Mouse (Mus musculus): ENCODE results near the gene Prelid1. TPM values are rescaled to one million over a fixed set of nuclear protein-coding genes. Genes with fewer than 3 reads are reported as not detected.

Prelid1 gene
- polyA plus RNA-seq, 1 experiment from 2014 or later: 489 TPM

DNA sequence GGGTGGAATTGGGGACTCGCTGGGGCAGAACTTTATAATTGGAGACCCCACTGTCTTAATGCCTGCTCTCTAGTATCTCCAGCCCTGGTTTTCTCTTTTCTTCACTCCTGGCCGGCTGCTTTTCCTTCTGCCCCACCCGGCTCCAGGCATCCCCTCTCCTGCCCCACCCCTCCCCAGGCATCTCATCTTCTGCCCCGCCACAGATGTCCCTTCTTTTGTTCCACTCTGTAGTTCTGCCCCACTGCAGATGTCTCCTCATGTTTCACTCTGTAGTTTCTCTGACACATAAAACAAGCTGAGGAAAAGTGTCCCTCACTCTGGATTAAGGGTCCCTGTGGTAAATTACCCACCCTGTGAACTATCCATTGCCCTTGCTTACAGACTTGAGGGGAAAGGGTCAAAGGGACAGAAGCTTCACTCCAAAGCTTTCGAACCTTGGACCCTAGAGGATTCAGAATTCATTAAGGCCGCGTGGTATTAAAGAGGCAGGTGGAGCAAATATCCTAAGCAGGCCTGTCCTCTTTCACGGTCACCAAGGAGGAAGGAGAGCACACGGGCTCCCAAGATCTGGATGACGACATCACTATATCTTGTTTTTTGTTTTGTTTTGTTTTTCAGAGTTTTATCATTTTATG lies 17.2 kb downstream of the Prelid1 start:
- ATAC-seq (ENCODE audit: borderline replicate concordance, extremely low read depth, low FRiP score, low TSS enrichment): no peak
- WGBS: 74% methylated on average over 10 of the region's 10 CpGs
- no peaks in the 10 kb centered on the region for H3K9me3 ChIP-seq
- H3K36me3 ChIP-seq: no peaks in the 10 kb centered on the region
- no peaks in the 10 kb centered on the region for H3K4me1 ChIP-seq
- no peak overlapping the region for H3K4me3 ChIP-seq
- no peak overlapping the region for H3K27ac ChIP-seq
- no peaks in the 10 kb centered on the region for H3K27me3 ChIP-seq
- H3K4me2 ChIP-seq: no peak overlapping the region
- no peak overlapping the region for H3K9ac ChIP-seq

DNA sequence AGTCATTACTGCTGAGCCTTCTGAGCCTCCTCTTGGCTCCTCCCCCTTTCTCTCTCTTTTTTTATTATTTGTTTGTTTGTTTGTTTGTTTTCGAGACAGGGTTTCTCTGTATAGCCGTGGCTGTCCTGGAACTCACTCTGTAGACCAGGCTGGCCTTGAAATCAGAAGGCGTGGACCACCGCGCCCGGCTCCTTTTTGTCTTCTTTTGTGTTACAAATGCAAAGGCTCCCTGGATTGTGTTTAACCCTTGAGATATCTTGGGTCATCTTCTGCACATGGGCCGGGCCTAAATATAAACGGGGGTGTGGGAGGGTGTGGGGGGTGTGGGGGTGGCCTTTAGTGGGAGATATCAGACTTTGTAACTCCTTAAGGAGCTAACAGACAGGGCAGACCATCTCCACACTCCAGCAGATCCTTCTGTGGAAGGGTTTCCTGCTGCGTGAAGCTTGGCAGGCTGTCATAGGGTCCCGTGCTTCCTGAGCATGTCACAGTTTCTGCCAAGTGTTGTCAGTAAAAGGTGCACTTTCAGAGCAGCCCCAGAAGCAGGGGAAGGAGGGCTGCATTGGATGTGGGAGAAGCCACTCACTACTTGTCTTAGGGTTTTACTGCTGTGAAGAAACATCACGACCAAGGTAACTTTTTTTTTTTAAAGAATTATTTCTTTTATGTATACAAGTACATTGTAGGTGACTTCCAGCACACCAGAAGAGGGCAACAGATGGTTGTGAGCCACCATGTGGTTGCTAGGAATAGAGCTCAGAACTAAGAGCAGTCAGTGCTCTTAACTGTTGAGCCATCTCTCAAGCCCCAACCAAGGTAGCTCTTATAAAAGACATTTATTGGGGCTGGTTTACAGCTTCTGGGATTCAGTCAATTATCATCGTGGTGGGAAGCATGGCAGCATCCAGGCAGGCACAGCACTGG lies 18.1 kb downstream of the Prelid1 start:
- no peaks in the 10 kb centered on the region for H3K36me3 ChIP-seq
- H3K27me3 ChIP-seq: no peaks in the 10 kb centered on the region
- no peak overlapping the region for H3K4me3 ChIP-seq
- no peak for ATAC-seq (ENCODE audit: borderline replicate concordance, extremely low read depth, low FRiP score, low TSS enrichment)
- no peak overlapping the region for H3K4me2 ChIP-seq
- no peaks in the 10 kb centered on the region for H3K9me3 ChIP-seq
- no peaks in the 10 kb centered on the region for H3K4me1 ChIP-seq
- no peak overlapping the region for H3K27ac ChIP-seq
- H3K9ac ChIP-seq: no peak overlapping the region
- WGBS: 61% methylated on average over 12 of the region's 12 CpGs

DNA sequence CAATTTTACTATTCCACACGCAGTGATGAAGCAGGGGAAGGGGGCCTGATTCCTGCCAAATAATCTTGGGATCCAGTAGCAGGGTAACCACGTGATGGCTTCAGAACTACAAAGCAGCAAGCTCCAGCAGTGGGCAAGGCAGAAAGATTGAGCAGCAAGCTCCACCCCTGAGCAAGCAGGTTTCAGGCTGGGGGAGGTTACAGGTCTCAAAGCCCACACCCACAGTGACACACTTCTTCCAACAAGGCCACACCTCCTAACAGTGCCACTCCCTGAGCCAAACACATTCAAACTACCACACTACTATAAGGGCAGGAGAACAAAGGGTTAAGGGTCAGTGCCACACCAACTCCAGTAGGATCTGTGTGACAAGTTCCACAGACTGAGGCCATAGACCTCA lies 19.0 kb downstream of the Prelid1 start:
- no peak overlapping the region for H3K4me3 ChIP-seq
- H3K27ac ChIP-seq: no peak overlapping the region
- H3K9ac ChIP-seq: no peak overlapping the region
- H3K36me3 ChIP-seq: peaks cover 6% of the 10 kb centered on the region
- 26% methylated on average over 2 of the region's 2 CpGs for WGBS
- no peaks in the 10 kb centered on the region for H3K27me3 ChIP-seq
- H3K4me2 ChIP-seq: no peak overlapping the region
- no peaks in the 10 kb centered on the region for H3K9me3 ChIP-seq
- H3K4me1 ChIP-seq: no peaks in the 10 kb centered on the region
- no peak for ATAC-seq (ENCODE audit: borderline replicate concordance, extremely low read depth, low FRiP score, low TSS enrichment)

DNA sequence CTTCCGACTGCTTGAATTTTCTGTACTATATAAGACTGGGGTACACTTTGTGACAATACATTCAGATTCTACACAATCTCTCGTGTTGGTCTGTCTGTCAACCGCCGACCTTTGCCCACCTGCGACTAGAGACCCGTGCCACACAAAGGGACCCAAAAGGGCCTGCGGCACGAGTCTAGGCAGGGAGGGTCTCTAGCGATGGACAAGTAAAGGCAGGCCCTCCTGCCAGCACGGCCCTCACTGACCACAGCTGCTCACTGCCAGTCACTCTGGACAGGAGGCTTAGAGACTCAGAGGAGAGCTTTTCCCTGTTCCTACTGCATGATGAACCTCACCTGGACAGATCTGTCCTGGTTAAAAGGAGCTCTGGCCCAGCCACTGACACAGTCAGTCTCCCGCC lies 22.2 kb downstream of the Prelid1 start:
- WGBS: 25% methylated on average over 11 of the region's 11 CpGs
- ATAC-seq (ENCODE audit: borderline replicate concordance, extremely low read depth, low FRiP score, low TSS enrichment): no peak
- no peak overlapping the region for H3K4me3 ChIP-seq
- no peaks in the 10 kb centered on the region for H3K27me3 ChIP-seq
- no peak overlapping the region for H3K4me2 ChIP-seq
- H3K36me3 ChIP-seq: peaks cover 38% of the 10 kb centered on the region
- H3K9ac ChIP-seq: no peak overlapping the region
- H3K27ac ChIP-seq: no peak overlapping the region
- no peaks in the 10 kb centered on the region for H3K4me1 ChIP-seq
- H3K9me3 ChIP-seq: no peaks in the 10 kb centered on the region

DNA sequence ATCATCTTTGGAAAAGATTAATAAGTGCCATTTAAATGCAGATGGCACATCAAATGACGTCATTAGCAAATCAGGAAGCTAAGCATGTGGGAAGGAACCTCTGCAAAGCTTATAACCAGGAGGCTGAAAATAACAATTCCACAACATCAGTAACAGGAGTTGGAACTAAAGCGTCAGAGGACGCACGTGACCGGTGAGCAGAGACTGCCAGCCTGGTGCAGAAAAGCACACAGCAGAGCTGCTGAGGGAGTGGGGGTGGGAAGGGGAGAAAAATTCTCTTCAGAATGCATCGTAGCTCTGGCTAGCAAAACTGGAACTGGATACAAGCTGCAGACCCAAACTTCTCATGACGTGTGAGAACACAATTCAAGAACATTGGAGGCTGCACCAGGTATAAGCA lies 24.0 kb downstream of the Prelid1 start:
- no peaks in the 10 kb centered on the region for H3K9me3 ChIP-seq
- no peak for ATAC-seq (ENCODE audit: borderline replicate concordance, extremely low read depth, low FRiP score, low TSS enrichment)
- no peaks in the 10 kb centered on the region for H3K27me3 ChIP-seq
- H3K27ac ChIP-seq: no peak overlapping the region
- H3K4me1 ChIP-seq: no peaks in the 10 kb centered on the region
- peaks cover 54% of the 10 kb centered on the region for H3K36me3 ChIP-seq
- H3K4me3 ChIP-seq: no peak overlapping the region
- no peak overlapping the region for H3K9ac ChIP-seq
- WGBS: 81% methylated on average over 7 of the region's 7 CpGs
- H3K4me2 ChIP-seq: no peak overlapping the region

DNA sequence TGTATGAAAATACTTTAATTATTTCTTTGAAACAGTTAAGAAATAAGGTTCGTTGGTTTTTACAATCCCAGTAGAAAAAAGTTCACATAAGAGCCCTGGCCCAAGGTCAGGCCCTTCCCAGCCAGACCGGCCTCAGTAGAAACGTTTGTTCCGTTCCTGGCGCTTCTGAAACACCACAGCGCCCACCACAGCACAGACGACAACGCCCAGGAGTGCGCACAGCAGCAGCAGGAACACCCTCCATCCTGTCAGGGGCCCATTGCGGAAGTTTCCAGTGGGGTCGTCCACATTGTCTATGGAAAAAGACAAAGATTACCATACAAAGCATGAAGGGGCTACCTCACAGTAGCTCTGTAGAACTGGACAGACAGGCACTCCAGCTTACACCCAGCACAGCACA lies 26.4 kb downstream of the Prelid1 start:
- 81% methylated on average over 11 of the region's 11 CpGs for WGBS
- H3K4me1 ChIP-seq: no peaks in the 10 kb centered on the region
- no peak overlapping the region for H3K4me2 ChIP-seq
- ATAC-seq (ENCODE audit: borderline replicate concordance, extremely low read depth, low FRiP score, low TSS enrichment): no peak
- H3K27me3 ChIP-seq: no peaks in the 10 kb centered on the region
- no peak overlapping the region for H3K9ac ChIP-seq
- no peak overlapping the region for H3K4me3 ChIP-seq
- H3K27ac ChIP-seq: no peak overlapping the region
- peaks cover 76% of the 10 kb centered on the region for H3K36me3 ChIP-seq
- H3K9me3 ChIP-seq: no peaks in the 10 kb centered on the region

DNA sequence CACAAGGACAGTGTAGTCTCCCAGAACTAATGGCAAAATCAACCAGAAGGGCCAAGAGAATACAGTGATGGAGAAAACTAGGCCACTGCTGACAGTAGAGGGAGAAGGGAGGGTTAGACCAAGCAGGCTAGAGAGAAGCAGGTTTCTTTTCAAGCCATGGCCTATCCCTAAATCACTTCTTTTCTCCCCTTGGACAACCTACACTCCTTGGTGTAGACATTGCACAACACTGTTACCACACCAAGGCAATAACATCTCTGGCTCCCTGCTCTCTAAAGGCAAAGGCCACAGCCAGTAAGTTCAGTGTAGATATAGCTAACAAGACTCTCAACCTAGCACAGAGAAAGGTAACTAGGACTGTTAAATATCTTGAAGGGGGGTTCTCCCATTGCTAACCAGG lies 40.8 kb downstream of the Prelid1 start:
- Histone ChIP-seq H3K27ac (no peak overlapping the region), H3K36me3 (peaks cover 18% of the 10 kb centered on the region; the same call in 1 of the 2 replicates), H3K9ac (no peak overlapping the region; the same call in 1 of the 2 replicates), H3K4me1 (peaks cover 14% of the 10 kb centered on the region), H3K4me3 (peak overlapping the region; percentile 92), H3K27me3 (no peaks in the 10 kb centered on the region), H3K4me2 (peak overlapping the region; percentile 74), H3K9me3 (no peaks in the 10 kb centered on the region)
- no peak for ATAC-seq (ENCODE audit: borderline replicate concordance, extremely low read depth, low FRiP score, low TSS enrichment)

DNA sequence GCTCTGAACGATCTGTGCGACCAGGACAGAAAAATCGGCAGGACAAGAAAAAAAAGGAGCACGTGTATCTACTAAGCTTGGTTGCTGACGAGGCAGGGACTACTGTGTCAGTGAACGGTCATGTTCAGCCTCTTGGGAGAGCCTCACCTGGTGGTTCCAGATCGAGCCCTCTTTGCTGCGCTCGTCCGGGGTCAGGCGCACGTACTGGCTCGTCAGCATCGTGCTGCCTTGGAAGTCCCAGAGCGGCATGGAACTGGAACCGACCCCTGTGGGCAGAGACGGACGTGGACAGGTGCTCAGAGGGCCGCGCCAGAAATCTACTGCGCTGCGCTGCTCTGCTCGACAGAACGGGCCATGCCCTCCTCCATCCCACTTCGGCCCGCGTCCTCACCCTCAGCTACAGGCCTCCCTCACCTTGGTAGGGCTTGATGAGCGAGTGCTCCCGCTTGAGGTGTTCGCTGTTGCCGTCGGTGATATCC lies 41.7 kb downstream of the Prelid1 start:
- Histone ChIP-seq H3K36me3 (peaks cover 16% of the 10 kb centered on the region; the same call in 1 of the 2 replicates), H3K9ac (peak overlapping the region; percentile 96), H3K9me3 (no peaks in the 10 kb centered on the region), H3K4me2 (peak overlapping the region; percentile 74), H3K27me3 (no peaks in the 10 kb centered on the region), H3K4me1 (peaks cover 14% of the 10 kb centered on the region), H3K27ac (peak overlapping the region; percentile 94), H3K4me3 (peak overlapping the region; percentile 92)
- under 1% methylated on average over 32 of the region's 32 CpGs for WGBS
- ATAC-seq (ENCODE audit: borderline replicate concordance, extremely low read depth, low FRiP score, low TSS enrichment): peak; percentile 28; the same call in 1 of the 2 replicates

DNA sequence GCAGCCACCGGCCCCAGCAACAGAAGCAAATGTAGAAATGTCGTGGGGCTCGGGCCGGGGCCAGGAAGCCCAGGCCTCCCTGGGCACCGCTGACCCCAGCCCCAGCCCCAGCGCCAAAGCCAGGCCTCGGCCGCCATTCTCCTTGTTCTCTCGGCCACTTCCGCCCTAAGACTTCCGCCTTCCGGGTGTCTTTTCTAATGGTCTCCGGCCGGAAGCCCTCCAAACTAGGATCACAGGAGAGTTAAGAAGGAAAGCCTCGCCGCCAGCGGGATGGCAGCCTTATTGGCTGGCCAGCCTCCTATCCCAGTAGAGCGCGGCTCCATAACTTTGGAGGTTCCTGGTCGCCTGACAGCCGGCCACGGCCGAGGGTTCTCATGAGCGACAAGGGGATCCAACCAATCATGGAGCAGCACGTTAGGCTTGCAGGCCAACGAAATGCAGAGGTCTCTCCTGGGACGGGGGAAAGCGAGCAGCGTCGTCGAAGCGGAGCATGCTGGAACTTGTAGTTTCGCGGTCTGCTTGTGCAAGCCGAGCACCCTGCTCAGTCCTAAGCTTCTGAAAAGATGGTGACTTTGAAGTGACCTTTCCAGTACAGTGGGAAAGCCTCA lies 42.3 kb downstream of the Prelid1 start, which contains the start of gene Lman2:
Gene Lman2, minus strand, starts transcription at position 331 of the 608 bp plus-strand sequence.
- no peaks in the 10 kb centered on the region for H3K27me3 ChIP-seq
- peaks cover 11% of the 10 kb centered on the region; the same call in 1 of the 2 replicates for H3K36me3 ChIP-seq
- H3K4me3 ChIP-seq: peak within 1 kb of the TSS; percentile 92
- WGBS: 0% methylated on average over 35 of the region's 35 CpGs
- H3K9me3 ChIP-seq: no peaks in the 10 kb centered on the region
- H3K4me2 ChIP-seq: peak within 1 kb of the TSS; percentile 74
- peak; percentile 98 for ATAC-seq (ENCODE audit: borderline replicate concordance, extremely low read depth, low FRiP score, low TSS enrichment)
- H3K9ac ChIP-seq: peak within 1 kb of the TSS; percentile 96
- H3K4me1 ChIP-seq: peaks cover 14% of the 10 kb centered on the region
- H3K27ac ChIP-seq: peak within 1 kb of the TSS; percentile 94

DNA sequence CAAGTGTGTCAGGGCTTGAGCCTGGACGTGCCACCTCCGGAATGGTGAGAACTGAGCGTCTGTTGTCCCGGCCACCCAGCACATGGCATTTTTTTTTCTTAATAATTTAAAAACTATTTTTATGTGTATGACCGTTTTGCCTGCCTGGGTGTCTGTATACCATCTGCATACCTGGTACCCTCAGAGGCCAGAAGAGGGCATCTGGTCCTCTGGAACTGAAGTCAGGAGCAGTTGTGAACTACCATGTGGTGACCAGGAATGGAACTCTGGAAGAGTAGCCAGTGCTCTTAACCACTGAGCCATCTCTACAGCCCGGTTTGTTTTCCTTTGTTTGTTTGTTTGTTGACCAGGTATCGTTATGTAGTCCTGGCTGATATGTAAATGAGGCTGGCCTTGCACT lies 48.1 kb downstream of the Prelid1 start:
- no peak for ATAC-seq (ENCODE audit: borderline replicate concordance, extremely low read depth, low FRiP score, low TSS enrichment)
- Histone ChIP-seq H3K4me2 (no peak overlapping the region), H3K36me3 (no peaks in the 10 kb centered on the region), H3K9me3 (no peaks in the 10 kb centered on the region), H3K9ac (no peak overlapping the region), H3K27me3 (no peaks in the 10 kb centered on the region), H3K27ac (no peak overlapping the region), H3K4me3 (no peak overlapping the region), H3K4me1 (peaks cover 9% of the 10 kb centered on the region; the same call in 1 of the 2 replicates)
- 59% methylated on average over 7 of the region's 7 CpGs for WGBS

DNA sequence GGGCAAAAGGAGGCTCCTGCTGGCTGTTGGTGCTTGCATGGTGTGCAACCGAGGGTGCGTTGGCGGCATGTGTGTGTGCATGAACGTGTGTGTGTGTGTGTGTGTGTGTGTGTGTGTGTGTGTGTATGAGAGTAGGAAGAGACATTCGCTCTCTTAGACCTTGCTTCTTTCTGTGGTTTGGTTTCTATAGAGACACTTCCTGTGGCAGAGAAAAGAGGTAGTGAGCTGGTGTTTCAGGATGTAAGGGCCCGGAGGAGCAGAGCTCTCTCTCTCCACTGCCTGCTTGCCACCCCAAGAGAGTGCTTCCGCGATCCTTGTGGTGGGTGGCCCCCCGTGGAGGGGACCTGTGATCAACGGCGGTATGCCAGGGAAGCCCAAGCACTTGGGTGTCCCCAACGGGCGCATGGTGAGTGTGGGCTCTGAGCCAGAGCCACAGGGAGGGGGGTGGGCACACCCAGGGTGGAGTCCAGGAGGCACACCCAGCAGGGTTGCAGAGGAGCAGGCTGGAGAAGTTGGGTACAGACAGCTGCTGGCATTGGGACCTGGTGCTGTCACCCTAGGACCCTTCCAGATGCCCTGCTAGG lies 49.3 kb downstream of the Prelid1 start, which contains the start of gene Rgs14:
Gene Rgs14, plus strand, starts transcription at position 202 of the 584 bp plus-strand sequence.
- ATAC-seq (ENCODE audit: borderline replicate concordance, extremely low read depth, low FRiP score, low TSS enrichment): no peak
- H3K4me3 ChIP-seq: peak within 1 kb of the TSS; percentile 14; the same call in 1 of the 2 replicates
- H3K36me3 ChIP-seq: no peaks in the 10 kb centered on the region
- no peak within 1 kb of the TSS for H3K27ac ChIP-seq
- H3K9me3 ChIP-seq: no peaks in the 10 kb centered on the region
- H3K9ac ChIP-seq: no peak within 1 kb of the TSS
- 36% methylated on average over 13 of the region's 13 CpGs for WGBS
- H3K4me1 ChIP-seq: peaks cover 9% of the 10 kb centered on the region; the same call in 1 of the 2 replicates
- H3K27me3 ChIP-seq: 0 out of 2 replicates have a peak, but pooled peaks cover 2% of the 10 kb centered on the region
- H3K4me2 ChIP-seq: peak within 1 kb of the TSS; percentile 34

All from lung, embryonic 15.5 days (tissue).